10 mouse cellular contexts compared by ENCODE assay signal in genomic region chr5:112864719-112865367, GRCm38 (mm10). TPM values are rescaled to one million over a fixed set of nuclear protein-coding genes. Genes with fewer than 3 reads are reported as not detected.
DNase-seq lines count a peak whose midpoint lies in the region; ATAC-seq and TF ChIP-seq lines count a peak whose summit lies in the region.
"Had no signal": no experiment of that assay in that cellular context is flagged by ENCODE, and none has a peak within 500 bp of the region (broad histone marks: within the 10 kb centered on the region; RNA-seq: fewer than 3 reads in every experiment).

No protein-coding gene starts in this region.

- H3K27me3 ChIP-seq in heart, embryonic 12.5 days (replicated peaks): no peaks in the 10 kb centered on the region
- H3K27me3 ChIP-seq in heart, embryonic 11.5 days (ENCODE audit: control insufficient read depth, insufficient read depth, low read length): no peaks in the 10 kb centered on the region
- H3K27me3 ChIP-seq in testis, adult 2 months (ENCODE audit: control insufficient read depth, insufficient read depth, low read length): no peaks in the 10 kb centered on the region
- H3K27me3 ChIP-seq in splenic B cell, adult 2 months (ENCODE audit: control insufficient read depth, insufficient read depth, low read length, poor library complexity, severe bottlenecking): no peaks in the 10 kb centered on the region

- DNase-seq in testis, postnatal 14 days (ENCODE audit: low spot score): no peak
- peak; percentile 64 for DNase-seq in embryo, embryonic 10.5 days (ENCODE audit: low spot score)
- DNase-seq in left cerebral cortex, postnatal 36 days (ENCODE audit: low spot score in 2 of 2): peak; percentile 34 to 46
- DNase-seq in splenic B cell, adult 2 months (ENCODE audit: low read depth, low spot score): peak; percentile 8
- no peak for DNase-seq in adipocyte (ENCODE audit: low spot score)

- intact Hi-C loops in left cerebral cortex, postnatal 36 days (cut with DNase I): loop anchor here (5.0 kb wide), 1 partner anchor 393 kb away; no protein-coding TSS in a partner anchor

- 54% methylated on average over 4 of the region's 4 CpGs for WGBS in heart, embryonic 12.5 days
- 48% methylated on average over 4 of the region's 4 CpGs for WGBS in heart, embryonic 11.5 days (ENCODE audit: insufficient replicate concordance)

- ATAC-seq in heart, embryonic 12.5 days (ENCODE audit: insufficient number of reproducible peaks, low FRiP score): peak; percentile 29
- ATAC-seq in heart, embryonic 11.5 days (replicated peaks; ENCODE audit: insufficient number of reproducible peaks, low FRiP score, low TSS enrichment): no peak

- no peaks in the 10 kb centered on the region for H3K4me1 ChIP-seq in heart, embryonic 12.5 days (replicated peaks)
- no peaks in the 10 kb centered on the region for H3K4me1 ChIP-seq in heart, embryonic 11.5 days (ENCODE audit: control insufficient read depth, insufficient read depth, low read length)
- H3K4me1 ChIP-seq in testis, adult 2 months (ENCODE audit: control insufficient read depth, insufficient read depth, low read length): no peaks in the 10 kb centered on the region
- H3K4me1 ChIP-seq: limb, embryonic 12.5 days had no signal

- no peak overlapping the region for H3K27ac ChIP-seq in heart, embryonic 12.5 days (ENCODE audit: poor library complexity, severe bottlenecking)
- no peak overlapping the region for H3K27ac ChIP-seq in heart, embryonic 11.5 days (ENCODE audit: low read depth, low read length)
- no peak overlapping the region for H3K27ac ChIP-seq in testis, adult 2 months (ENCODE audit: control insufficient read depth, insufficient read depth, low read depth, low read length)
- H3K27ac ChIP-seq: limb, embryonic 12.5 days had no signal

- no peak overlapping the region for H3K4me2 ChIP-seq in heart, embryonic 12.5 days
- H3K4me2 ChIP-seq in heart, embryonic 11.5 days: no peak overlapping the region
- H3K4me2 ChIP-seq: limb, embryonic 12.5 days had no signal

- H3K36me3 ChIP-seq in heart, embryonic 12.5 days: peaks cover 71% of the 10 kb centered on the region
- peaks cover 8% of the 10 kb centered on the region; the same call in 1 of the 2 replicates for H3K36me3 ChIP-seq in heart, embryonic 11.5 days (ENCODE audit: control insufficient read depth, insufficient read depth, low read length)
- no peaks in the 10 kb centered on the region for H3K36me3 ChIP-seq in testis, adult 2 months (ENCODE audit: control insufficient read depth, insufficient read depth, low read length)
- H3K36me3 ChIP-seq in splenic B cell, adult 2 months (ENCODE audit: control insufficient read depth, insufficient read depth, low read length, poor library complexity, severe bottlenecking): no peaks in the 10 kb centered on the region
- H3K36me3 ChIP-seq: limb, embryonic 12.5 days had no signal

- H3K9ac ChIP-seq in heart, embryonic 12.5 days: no peak overlapping the region
- H3K9ac ChIP-seq in heart, embryonic 11.5 days (ENCODE audit: low read depth, low read length): no peak overlapping the region
- H3K9ac ChIP-seq: limb, embryonic 12.5 days had no signal

- peak; percentile 72 for TF ChIP-seq CTCF in testis, adult 2 months (IDR thresholded peaks at IDR 0.05; ENCODE audit: control insufficient read depth, insufficient read depth, insufficient replicate concordance, low read depth, low read length)

- TF ChIP-seq POLR2A in testis, adult 2 months (IDR thresholded peaks at IDR 0.05; ENCODE audit: control insufficient read depth, low read depth, low read length): no peak

- no peaks in the 10 kb centered on the region for H3K9me3 ChIP-seq in heart, embryonic 12.5 days (replicated peaks)
- no peaks in the 10 kb centered on the region for H3K9me3 ChIP-seq in heart, embryonic 11.5 days (replicated peaks; ENCODE audit: control insufficient read depth, low read length)
- H3K9me3 ChIP-seq: limb, embryonic 12.5 days had no signal

- no peak overlapping the region for H3K4me3 ChIP-seq in heart, embryonic 12.5 days
- H3K4me3 ChIP-seq in heart, embryonic 11.5 days (ENCODE audit: low read depth, low read length): no peak overlapping the region
- no peak overlapping the region for H3K4me3 ChIP-seq in testis, adult 2 months (ENCODE audit: control insufficient read depth, low read depth, low read length)
- H3K4me3 ChIP-seq: limb, embryonic 12.5 days had no signal

RNA-seq across cellular contexts. Expression of gene Myo18b, which starts 31.3 kb away (rescaled TPM):
- 34.7 and 39.8 TPM in 2 replicates for polyA plus RNA-seq in heart, embryonic 12.5 days (2016; fragmentation: Nextera tagmentation; extraction: Ambion mirVana)
- polyA plus RNA-seq in heart, embryonic 11.5 days (2014; fragmentation: Nextera tagmentation; extraction: Ambion mirVana): 22.2 and 26.3 TPM in 2 replicates
- polyA plus RNA-seq in testis, adult 2 months (2012; rRNA removed): 36.8 and 39.4 TPM in 2 replicates
- total RNA-seq in left cerebral cortex, postnatal 36 days (2021): 1 to 10 TPM; 1.7 TPM
- total RNA-seq: MEL had no signal

Comparison
In these comparisons a context has a peak if more than half of its experiments do, and no peak if none do; other contexts are left out.
1. DNase-seq: peak in embryo, embryonic 10.5 days (single experiment), left cerebral cortex, postnatal 36 days (2 of 2) and splenic B cell, adult 2 months (single experiment); none in testis, postnatal 14 days (single experiment) and adipocyte (single experiment).